Mouse (Mus musculus) adrenal gland, postnatal 14 days (tissue): ENCODE results near the gene Ager. TPM values are rescaled to one million over a fixed set of nuclear protein-coding genes. Genes with fewer than 3 reads are reported as not detected.

Experiments used
- DNase-seq: peaks from one replicate; pipeline ENCODE4 v3.0.0; 2021; ENCODE audit warnings: mixed read lengths
- total RNA-seq: library from RNA; stranded (reverse); gene quantifications from 2 replicates; pipeline ENCODE4 v1.2.3, GENCODE M21; 2021

The Ager gene
- total RNA-seq, 1 experiment from 2014 or later, result 1.7 TPM

- DNase-seq, result no peak
Observed at GRCm38 (mm10) chr17:34585121-34585520, 12.5 kb upstream of the Ager start.

GRCm38 (mm10) chr17:34585877-34586771, 11.5 kb upstream of the Ager start:
- no peak for DNase-seq

- peak; percentile 93 for DNase-seq
Observed at GRCm38 (mm10) chr17:34586796-34587422, 10.8 kb upstream of the Ager start.

- DNase-seq, result peak; percentile 98
Observed at GRCm38 (mm10) chr17:34587423-34587811, 10.2 kb upstream of the Ager start.

GRCm38 (mm10) chr17:34587814-34588213, 9.8 kb upstream of the Ager start:
- DNase-seq, result no peak

GRCm38 (mm10) chr17:34588767-34589166, 8.9 kb upstream of the Ager start:
- DNase-seq, result no peak

GRCm38 (mm10) chr17:34589206-34589605, 8.5 kb upstream of the Ager start:
- no peak for DNase-seq

GRCm38 (mm10) chr17:34589681-34590101, 8.0 kb upstream of the Ager start, which contains the start of gene Gpsm3:
Gpsm3 (plus strand) TSS chr17:34589806.
- DNase-seq, result peak; percentile 62

GRCm38 (mm10) chr17:34590154-34590987, 7.3 kb upstream of the Ager start:
- no peak for DNase-seq

- peak; percentile 46 for DNase-seq
Observed at GRCm38 (mm10) chr17:34591029-34591993, 6.4 kb upstream of the Ager start, which contains the start of gene Pbx2. Pbx2 (plus strand) TSS chr17:34591266.

GRCm38 (mm10) chr17:34591994-34592375, 5.7 kb upstream of the Ager start:
- DNase-seq, result peak; percentile 98

GRCm38 (mm10) chr17:34592581-34593549, 4.8 kb upstream of the Ager start:
- DNase-seq, result peak; percentile 67

GRCm38 (mm10) chr17:34593752-34594525, 3.7 kb upstream of the Ager start:
- peak; percentile 54 for DNase-seq

GRCm38 (mm10) chr17:34596098-34596497, 1.6 kb upstream of the Ager start:
- no peak for DNase-seq

- DNase-seq, result no peak
Observed at GRCm38 (mm10) chr17:34599891-34600290, 2.2 kb downstream of the Ager start.

- no peak for DNase-seq
Observed at GRCm38 (mm10) chr17:34601796-34602195, 4.1 kb downstream of the Ager start.

- DNase-seq, result peak; percentile 98
Observed at GRCm38 (mm10) chr17:34603375-34604060, 5.9 kb downstream of the Ager start, which contains the start of gene Rnf5. Rnf5 (minus strand) TSS chr17:34603690.

GRCm38 (mm10) chr17:34604061-34604508, 6.4 kb downstream of the Ager start, which contains the start of gene Agpat1:
Agpat1 (plus strand) TSS chr17:34604262.
- DNase-seq, result peak; percentile 100
